Mouse (Mus musculus) liver, postnatal 0 days (tissue): ENCODE data around the gene Olfr95. TPM values are rescaled to one million over a fixed set of nuclear protein-coding genes. Genes with fewer than 3 reads are reported as not detected.

Experiments
- ATAC-seq: fragments of 200-750 bp; cut with Nextera tagmentation; 2 replicates; pipeline ENCODE4 v1.8.0; 2017; ENCODE audit warnings: mild to moderate bottlenecking, moderate library complexity
- DNase-seq: peaks from one replicate; pipeline ENCODE4 v3.0.0-alpha.2; 2016
- H3K27ac ChIP-seq: fragments of 300-500 bp; sonication (generic); 2 replicates; pipeline ENCODE4 v1.5.1; 2014; ENCODE audit warnings: antibody characterized with exemption, moderate library complexity, mild to moderate bottlenecking, low read depth
- H3K27me3 ChIP-seq: fragments of 300-500 bp; sonication (generic); 2 replicates; pipeline ENCODE4 v1.6.1; 2014; ENCODE audit warnings: low read length, control low read depth, mixed read lengths; ENCODE audit not compliant: insufficient read depth
- H3K36me3 ChIP-seq: fragments of 300-500 bp; sonication (generic); replicated peaks from 2 replicates; pipeline ENCODE4 v1.6.1; 2014; ENCODE audit warnings: mild to moderate bottlenecking, control low read depth, low read length, moderate library complexity, mixed read lengths; ENCODE audit not compliant: insufficient read depth
- H3K4me1 ChIP-seq: fragments of 300-500 bp; sonication (generic); 2 replicates; pipeline ENCODE4 v1.6.1; 2014; ENCODE audit warnings: antibody characterized with exemption, mild to moderate bottlenecking, control low read depth; ENCODE audit not compliant: insufficient read depth
- H3K4me2 ChIP-seq: fragments of 300-500 bp; sonication (generic); 2 replicates; pipeline ENCODE4 v1.6.1; 2014; ENCODE audit warnings: low read depth, mild to moderate bottlenecking, low read length, moderate library complexity, mixed read lengths
- H3K4me3 ChIP-seq: fragments of 300-500 bp; sonication (generic); 2 replicates; pipeline ENCODE4 v1.5.1; 2014; ENCODE audit warnings: low read depth, low read length
- H3K9ac ChIP-seq: fragments of 300-500 bp; sonication (generic); replicated peaks from 2 replicates; pipeline ENCODE4 v1.6.1; 2014; ENCODE audit warnings: mild to moderate bottlenecking, moderate library complexity
- H3K9me3 ChIP-seq: fragments of 300-500 bp; sonication (generic); 2 replicates; pipeline ENCODE4 v1.6.1; 2016; ENCODE audit warnings: mild to moderate bottlenecking, control low read depth, low read length, mixed read lengths
- CTCF ChIP-seq: sonication (generic); IDR thresholded peaks from 2 replicates; pipeline ENCODE4 v1.5.1; 2016; ENCODE audit warnings: antibody characterized with exemption, low read depth
- EP300 ChIP-seq: IDR thresholded peaks from 2 replicates; pipeline ENCODE4 v1.6.1; 2016; ENCODE audit warnings: antibody characterized with exemption, low read depth, mild to moderate bottlenecking
- polyA plus RNA-seq: library from polyadenylated mRNA; unstranded; fragments of >200 nt; fragmentation: Nextera tagmentation; extraction: Ambion mirVana; gene quantifications from 2 replicates; pipeline ENCODE4 v1.2.1, GENCODE M21; 2015

Olfr95 gene
- polyA plus RNA-seq, 1 experiment from 2014 or later: not detected

DNA sequence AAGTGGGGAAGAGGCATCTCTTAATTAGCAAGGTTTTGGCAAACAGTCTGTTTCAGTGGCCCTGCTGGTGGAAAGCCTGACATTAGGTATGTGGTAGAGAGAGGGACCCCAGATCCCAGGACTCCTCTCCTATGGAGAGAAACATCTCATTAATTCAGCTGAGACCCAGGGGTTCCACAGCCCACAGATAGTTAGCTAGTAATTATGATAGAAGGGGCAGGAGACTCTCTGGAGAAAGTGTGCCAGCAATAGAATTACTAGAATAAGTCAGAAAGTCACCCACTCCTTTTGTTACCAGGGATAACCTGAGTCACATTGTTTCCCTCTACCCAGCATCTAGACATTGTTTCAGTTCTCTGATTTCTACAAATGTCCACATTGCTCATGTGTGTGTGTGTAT, 51.5 kb downstream of the Olfr95 start, which contains the start of gene Olfr93:
Gene Olfr93 (minus strand): TSS at position 101 of the 400 bp plus-strand sequence.
- no peaks in the 10 kb centered on the region for H3K4me1 ChIP-seq
- H3K27me3 ChIP-seq: no peaks in the 10 kb centered on the region
- H3K9me3 ChIP-seq: no peaks in the 10 kb centered on the region
- no peak within 1 kb of the TSS for H3K27ac ChIP-seq
- ATAC-seq (no peak), DNase-seq (no peak)
- TF ChIP-seq EP300 (no peak), CTCF (no peak)
- no peaks in the 10 kb centered on the region for H3K36me3 ChIP-seq
- H3K4me3 ChIP-seq: no peak within 1 kb of the TSS
- no peak within 1 kb of the TSS for H3K4me2 ChIP-seq
- no peak within 1 kb of the TSS for H3K9ac ChIP-seq

Other genes with a start within 250 kb of the Olfr95 start
- not detected in 2 replicates for gene 2410137M14Rik, start 231.9 kb downstream of the Olfr95 start, polyA plus RNA-seq
- gene H2-M5, start 223.6 kb downstream of the Olfr95 start, polyA plus RNA-seq: 0.04 TPM in 1 of 2 replicates, not detected in the other
- gene Zfp57, start 212.0 kb downstream of the Olfr95 start, polyA plus RNA-seq: 1.4 and 2.3 TPM in 2 replicates
- not detected in 2 replicates for gene Mog, start 189.7 kb downstream of the Olfr95 start, polyA plus RNA-seq
- 0.41 and 0.46 TPM in 2 replicates for gene Gabbr1, start 167.2 kb downstream of the Olfr95 start, polyA plus RNA-seq
- not detected in 2 replicates for gene Olfr90, start 124.6 kb downstream of the Olfr95 start, polyA plus RNA-seq
- not detected in 2 replicates for gene Olfr91, start 114.8 kb downstream of the Olfr95 start, polyA plus RNA-seq
- not detected in 2 replicates for gene Olfr92, start 93.0 kb downstream of the Olfr95 start, polyA plus RNA-seq
- gene Olfr93, start 51.6 kb downstream of the Olfr95 start, polyA plus RNA-seq: not detected in 2 replicates
- 2.2 and 3.4 TPM in 2 replicates for gene Ubd, start 19.2 kb downstream of the Olfr95 start, polyA plus RNA-seq
- not detected in 2 replicates for gene Olfr94, start 12.1 kb downstream of the Olfr95 start, polyA plus RNA-seq
- gene Olfr96, start 7.0 kb upstream of the Olfr95 start, polyA plus RNA-seq: not detected in 2 replicates
- not detected in 2 replicates for gene Olfr97, start 24.2 kb upstream of the Olfr95 start, polyA plus RNA-seq
- gene Olfr98, start 50.6 kb upstream of the Olfr95 start, polyA plus RNA-seq: not detected in 2 replicates
- gene H2-M3, start 57.1 kb upstream of the Olfr95 start, polyA plus RNA-seq: 4.5 and 4.6 TPM in 2 replicates
- not detected in 2 replicates for gene Olfr99, start 70.3 kb upstream of the Olfr95 start, polyA plus RNA-seq
- gene Olfr101, start 91.2 kb upstream of the Olfr95 start, polyA plus RNA-seq: not detected in 2 replicates
- gene Olfr102, start 103.9 kb upstream of the Olfr95 start, polyA plus RNA-seq: not detected in 2 replicates
- gene Olfr103, start 126.6 kb upstream of the Olfr95 start, polyA plus RNA-seq: not detected in 2 replicates
- gene Olfr104-ps, start 146.5 kb upstream of the Olfr95 start, polyA plus RNA-seq: not detected in 2 replicates
- gene Olfr105-ps, start 165.9 kb upstream of the Olfr95 start, polyA plus RNA-seq: not detected in 2 replicates
- gene Olfr106-ps, start 177.3 kb upstream of the Olfr95 start, polyA plus RNA-seq: not detected in 2 replicates
- not detected in 2 replicates for gene Olfr107, start 186.1 kb upstream of the Olfr95 start, polyA plus RNA-seq
- not detected in 2 replicates for gene Olfr108, start 232.4 kb upstream of the Olfr95 start, polyA plus RNA-seq
- not detected in 2 replicates for gene Olfr109, start 245.8 kb upstream of the Olfr95 start, polyA plus RNA-seq